Mouse (Mus musculus): ENCODE data around the gene Igtp. TPM values are rescaled to one million over a fixed set of nuclear protein-coding genes. Genes with fewer than 3 reads are reported as not detected.

The Igtp gene
- 1.5 and 1.8 TPM in 2 replicates for polyA plus RNA-seq (2012; rRNA removed)

GRCm38 (mm10) chr11:58199229-58200037 lies at the start of gene Igtp, which contains the start of gene Irgm2:
Gene Igtp, plus strand, starts transcription at chr11:58199556.
Gene Irgm2, plus strand, starts transcription at chr11:58199618.

GRCm38 (mm10) chr11:58168167-58168915 lies 31.0 kb upstream of the Igtp start, which contains the start of gene Gemin5:
Gene Gemin5, minus strand, starts transcription at chr11:58168539.

DNA sequence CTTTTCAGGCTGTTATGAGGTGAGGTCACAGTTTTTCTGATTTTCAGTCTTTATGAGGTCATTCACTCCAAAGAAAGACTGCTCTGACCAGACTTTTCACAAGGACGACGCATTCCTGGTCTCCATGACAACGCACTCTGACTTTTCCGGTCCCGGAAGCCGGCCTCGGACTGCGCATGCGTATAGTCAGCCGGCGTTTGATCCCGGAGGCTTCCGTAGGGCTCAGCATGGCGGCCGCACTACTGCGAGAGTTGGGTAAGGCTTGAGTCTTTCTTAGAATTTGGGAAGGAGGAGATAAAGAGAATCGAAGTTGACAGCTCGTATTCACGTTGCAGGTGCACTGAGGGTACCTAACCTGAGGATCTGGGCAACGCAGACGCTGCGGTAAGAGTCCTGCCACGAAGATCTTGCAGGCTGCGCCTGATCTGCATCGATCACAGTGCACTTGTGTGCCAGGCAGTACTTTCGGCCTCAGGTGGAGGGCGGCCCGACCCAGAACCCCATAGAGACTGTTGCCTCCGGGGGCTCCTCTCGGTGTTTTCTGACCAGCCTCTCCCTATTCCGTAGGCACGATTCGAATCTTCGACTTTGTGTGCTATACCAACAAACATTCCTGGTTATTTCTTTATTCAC lies 27.8 kb upstream of the Igtp start, which contains the start of gene Mrpl22:
TSS of gene Mrpl22 (plus strand) at position 203 of the 633 bp plus-strand sequence.

Other genes starting within 250 kb of the Igtp start
- 45.7 and 49.1 TPM in 2 replicates for gene Larp1, start 190.5 kb upstream of the Igtp start, polyA plus RNA-seq (2012; rRNA removed)
- gene Gm12248, start 106.4 kb upstream of the Igtp start, polyA plus RNA-seq (2012; rRNA removed) = not detected in 2 replicates
- gene Cnot8, start 95.4 kb upstream of the Igtp start, polyA plus RNA-seq (2012; rRNA removed) = 72.0 and 91.1 TPM in 2 replicates
- 13.0 and 16.6 TPM in 2 replicates for gene Gemin5, start 31.0 kb upstream of the Igtp start, polyA plus RNA-seq (2012; rRNA removed)
- gene Mrpl22, start 27.9 kb upstream of the Igtp start, polyA plus RNA-seq (2012; rRNA removed) = 82.0 and 93.1 TPM in 2 replicates
- gene Irgm2, start 62 bp downstream of the Igtp start, polyA plus RNA-seq (2012; rRNA removed) = 0.58 and 0.97 TPM in 2 replicates
- gene 4930438A08Rik, start 75.2 kb downstream of the Igtp start, polyA plus RNA-seq (2012; rRNA removed) = 0.05 and 0.08 TPM in 2 replicates
- gene Zfp692, start 107.5 kb downstream of the Igtp start, polyA plus RNA-seq (2012; rRNA removed) = 42.7 and 55.9 TPM in 2 replicates
- gene Zfp672, start 130.8 kb downstream of the Igtp start, polyA plus RNA-seq (2012; rRNA removed) = 19.6 and 29.3 TPM in 2 replicates
- 28.8 and 39.1 TPM in 2 replicates for gene Sh3bp5l, start 131.2 kb downstream of the Igtp start, polyA plus RNA-seq (2012; rRNA removed)
- gene Lypd8, start 179.5 kb downstream of the Igtp start, polyA plus RNA-seq (2012; rRNA removed) = 0.06 and 0.30 TPM in 2 replicates
- 0.08 and 0.14 TPM in 2 replicates for gene 1810065E05Rik, start 221.6 kb downstream of the Igtp start, polyA plus RNA-seq (2012; rRNA removed)
- gene Gm12253, start 233.0 kb downstream of the Igtp start, polyA plus RNA-seq (2012; rRNA removed) = not detected in 2 replicates

All from central nervous system, embryonic 11.5 days (tissue).